Mouse (Mus musculus) lung, postnatal 36 days (tissue): ENCODE measurements around the gene Aldob.

Experiments
- DNase-seq: peaks from one replicate; pipeline ENCODE4 v3.0.0; 2022; ENCODE audit warnings: mixed read lengths

Aldob gene

GRCm38 (mm10) chr4:49549383-49549782, at the start of gene Aldob:
Gene Aldob, minus strand, starts transcription at chr4:49549546.
- no peak for DNase-seq

GRCm38 (mm10) chr4:49597183-49598100, 48.1 kb upstream of the Aldob start, which contains the start of gene Tmem246:
Gene Tmem246, minus strand, starts transcription at chr4:49597876.
- peak; percentile 74 for DNase-seq

GRCm38 (mm10) chr4:49596846-49597182, 47.5 kb upstream of the Aldob start:
- no peak for DNase-seq

GRCm38 (mm10) chr4:49590152-49590551, 40.8 kb upstream of the Aldob start:
- no peak for DNase-seq

- no peak for DNase-seq
Measured at GRCm38 (mm10) chr4:49586811-49587210, 37.5 kb upstream of the Aldob start.

- DNase-seq, result peak; percentile 12
Measured at GRCm38 (mm10) chr4:49585524-49586101, 36.3 kb upstream of the Aldob start.

- peak; percentile 38 for DNase-seq
Measured at GRCm38 (mm10) chr4:49583965-49584831, 34.9 kb upstream of the Aldob start.

- no peak for DNase-seq
Measured at GRCm38 (mm10) chr4:49581256-49581655, 31.9 kb upstream of the Aldob start.

- DNase-seq, result no peak
Measured at GRCm38 (mm10) chr4:49572194-49572593, 22.8 kb upstream of the Aldob start.

- peak; percentile 88 for DNase-seq
Measured at GRCm38 (mm10) chr4:49567613-49568012, 18.3 kb upstream of the Aldob start.

- DNase-seq, result peak; percentile 13
Measured at GRCm38 (mm10) chr4:49559915-49560772, 10.8 kb upstream of the Aldob start.

- no peak for DNase-seq
Measured at GRCm38 (mm10) chr4:49558181-49558580, 8.8 kb upstream of the Aldob start.

- DNase-seq, result no peak
Measured at GRCm38 (mm10) chr4:49557375-49557774, 8.0 kb upstream of the Aldob start.

GRCm38 (mm10) chr4:49553380-49553779, 4.0 kb upstream of the Aldob start:
- no peak for DNase-seq

GRCm38 (mm10) chr4:49547544-49548219, 1.7 kb downstream of the Aldob start:
- no peak for DNase-seq

GRCm38 (mm10) chr4:49546873-49547543, 2.3 kb downstream of the Aldob start:
- no peak for DNase-seq

GRCm38 (mm10) chr4:49546026-49546425, 3.3 kb downstream of the Aldob start:
- DNase-seq, result no peak

- no peak for DNase-seq
Measured at GRCm38 (mm10) chr4:49540966-49541365, 8.4 kb downstream of the Aldob start.

GRCm38 (mm10) chr4:49539665-49540064, 9.7 kb downstream of the Aldob start:
- DNase-seq, result peak; percentile 8

- no peak for DNase-seq
Measured at GRCm38 (mm10) chr4:49536671-49537070, 12.7 kb downstream of the Aldob start.

- no peak for DNase-seq
Measured at GRCm38 (mm10) chr4:49535675-49536294, 13.6 kb downstream of the Aldob start.
